Mouse (Mus musculus) CH12.LX (cell line): ENCODE data around the gene Hbq1b. TPM values are rescaled to one million over a fixed set of nuclear protein-coding genes. Genes with fewer than 3 reads are reported as not detected.

Source experiments
- DNase-seq: peaks from one replicate; pipeline ENCODE4 v3.0.0-alpha.2; 2013; ENCODE audit errors: extremely low read depth
- H3K27ac ChIP-seq: 2 replicates; pipeline ENCODE4 v1.5.1; 2012; ENCODE audit warnings: low read depth, mild to moderate bottlenecking, control low read depth, moderate library complexity; ENCODE audit not compliant: insufficient read depth
- H3K27me3 ChIP-seq: replicated peaks from 2 replicates; pipeline ENCODE3; 2012; ENCODE audit warnings: inconsistent platforms
- H3K36me3 ChIP-seq, 2 experiments: replicated peaks in 1 of 2; 2 replicates each; pipeline versions ENCODE3 to v1.6.1; 2012; ENCODE audit warnings: inconsistent platforms in 1 of 2, low read length in 1 of 2, mild to moderate bottlenecking in 1 of 2, mixed read lengths in 1 of 2, moderate library complexity in 1 of 2; ENCODE audit not compliant: control insufficient read depth in 1 of 2, insufficient read depth in 1 of 2
- H3K4me1 ChIP-seq, 2 experiments: 2 replicates each; pipeline ENCODE4 v1.6.1; 2012; ENCODE audit warnings: inconsistent platforms in 1 of 2, moderate library complexity in 1 of 2; ENCODE audit not compliant: insufficient read depth in 2 of 2, control insufficient read depth in 1 of 2
- H3K4me2 ChIP-seq: 2 replicates; pipeline ENCODE4 v1.6.1; 2012; ENCODE audit warnings: low read depth, mild to moderate bottlenecking, control low read depth; ENCODE audit not compliant: poor library complexity, insufficient read depth, severe bottlenecking
- H3K4me3 ChIP-seq, 3 experiments: fragments of 150-350 bp in 1 of 3; sonication (generic) in 1 of 3; replicated peaks in 1 of 3; 2 replicates each; pipeline versions ENCODE3 to v1.5.1; 2011 to 2012; ENCODE audit warnings: low read depth in 2 of 3, low read length in 2 of 3, mild to moderate bottlenecking in 2 of 3, moderate library complexity in 2 of 3, control low read depth in 1 of 3, improper control_type of control experiment in 1 of 3, inconsistent platforms in 1 of 3, mixed read lengths in 1 of 3; ENCODE audit not compliant: poor library complexity in 1 of 3
- H3K79me2 ChIP-seq: replicated peaks from 2 replicates; pipeline ENCODE4 v1.6.1; 2012; ENCODE audit warnings: mild to moderate bottlenecking, moderate library complexity; ENCODE audit not compliant: control insufficient read depth, poor library complexity, insufficient read depth, severe bottlenecking; ENCODE audit errors: extremely low read depth
- H3K9ac ChIP-seq: 2 replicates; pipeline ENCODE4 v1.6.1; 2012; ENCODE audit warnings: low read depth, mild to moderate bottlenecking, control low read depth, moderate library complexity; ENCODE audit not compliant: insufficient read depth
- H3K9me3 ChIP-seq: replicated peaks from 2 replicates; pipeline ENCODE3; 2012; ENCODE audit warnings: low read length, inconsistent platforms, mixed read lengths
- BHLHE40 ChIP-seq: IDR thresholded peaks from 2 replicates; pipeline ENCODE4 v1.6.1; 2011; ENCODE audit warnings: mild to moderate bottlenecking, low read depth, low read length, improper control_type of control experiment
- CHD2 ChIP-seq: IDR thresholded peaks from 2 replicates; pipeline ENCODE4 v1.6.1; 2011; ENCODE audit warnings: low read length, improper control_type of control experiment
- E2F4 ChIP-seq: IDR thresholded peaks from 2 replicates; pipeline ENCODE4 v1.6.1; 2011; ENCODE audit warnings: low read depth, low read length, improper control_type of control experiment; ENCODE audit not compliant: insufficient replicate concordance
- EP300 ChIP-seq: IDR thresholded peaks from 2 replicates; pipeline ENCODE4 v1.6.1; 2011; ENCODE audit warnings: low read length, improper control_type of control experiment
- GABPA ChIP-seq: IDR thresholded peaks from 2 replicates; pipeline ENCODE4 v1.6.1; 2012; ENCODE audit warnings: low read depth, low read length, improper control_type of control experiment, inconsistent platforms; ENCODE audit not compliant: insufficient replicate concordance
- HCFC1 ChIP-seq: IDR thresholded peaks from 2 replicates; pipeline ENCODE4 v1.6.1; 2012; ENCODE audit warnings: low read depth, mild to moderate bottlenecking, inconsistent platforms, low read length, improper control_type of control experiment
- IRF4 ChIP-seq: IDR thresholded peaks from 2 replicates; pipeline ENCODE4 v1.6.1; 2014; ENCODE audit warnings: low read depth, mild to moderate bottlenecking, inconsistent platforms, low read length, improper control_type of control experiment
- JUN ChIP-seq: IDR thresholded peaks from 2 replicates; pipeline ENCODE4 v1.6.1; 2011; ENCODE audit warnings: low read depth, mild to moderate bottlenecking, low read length, improper control_type of control experiment, moderate library complexity; ENCODE audit not compliant: insufficient read depth
- KAT2A ChIP-seq: IDR thresholded peaks from 2 replicates; pipeline ENCODE4 v1.6.1; 2012; ENCODE audit warnings: low read length, improper control_type of control experiment, inconsistent platforms; ENCODE audit not compliant: insufficient replicate concordance
- MXI1 ChIP-seq: IDR thresholded peaks from 2 replicates; pipeline ENCODE4 v1.6.1; 2011; ENCODE audit warnings: mild to moderate bottlenecking, low read depth, low read length, improper control_type of control experiment
- MYC ChIP-seq: IDR thresholded peaks from 2 replicates; pipeline ENCODE4 v1.6.1; 2011; ENCODE audit warnings: low read depth, mild to moderate bottlenecking, improper control_type of control experiment, low read length
- POLR2A ChIP-seq: IDR thresholded peaks from 2 replicates; pipeline ENCODE4 v1.6.1; 2011; ENCODE audit warnings: low read depth, mild to moderate bottlenecking, improper control_type of control experiment, low read length
- POLR2AphosphoS2 ChIP-seq: IDR thresholded peaks from 2 replicates; pipeline ENCODE4 v1.6.1; 2011; ENCODE audit warnings: low read depth, low read length, improper control_type of control experiment
- RAD21 ChIP-seq: IDR thresholded peaks from 2 replicates; pipeline ENCODE4 v1.6.1; 2011; ENCODE audit warnings: low read depth, mild to moderate bottlenecking, low read length, improper control_type of control experiment, moderate library complexity
- RCOR1 ChIP-seq: conservative IDR thresholded peaks from 2 replicates; pipeline ENCODE4 v1.6.1; 2012; ENCODE audit warnings: low read depth, mild to moderate bottlenecking, inconsistent platforms, low read length, improper control_type of control experiment
- SMC3 ChIP-seq: IDR thresholded peaks from 2 replicates; pipeline ENCODE4 v1.6.1; 2011; ENCODE audit warnings: low read depth, low read length, improper control_type of control experiment
- TBP ChIP-seq: conservative IDR thresholded peaks from 2 replicates; pipeline ENCODE4 v1.6.1; 2011; ENCODE audit warnings: low read depth, low read length, improper control_type of control experiment
- TCF12 ChIP-seq: IDR thresholded peaks from 2 replicates; pipeline ENCODE4 v1.6.1; 2014; ENCODE audit warnings: low read depth, mild to moderate bottlenecking, inconsistent platforms, low read length, improper control_type of control experiment
- USF1 ChIP-seq: IDR thresholded peaks from 2 replicates; pipeline ENCODE4 v1.6.1; 2014; ENCODE audit warnings: low read depth, mild to moderate bottlenecking, inconsistent platforms, low read length, improper control_type of control experiment
- USF2 ChIP-seq: conservative IDR thresholded peaks from 2 replicates; pipeline ENCODE4 v1.6.1; 2011; ENCODE audit warnings: low read depth, low read length, improper control_type of control experiment
- ZMIZ1 ChIP-seq: IDR thresholded peaks from 2 replicates; pipeline ENCODE4 v1.6.1; 2012; ENCODE audit warnings: low read depth, mild to moderate bottlenecking, inconsistent platforms, low read length, improper control_type of control experiment
- ZNF384 ChIP-seq: IDR thresholded peaks from 2 replicates; pipeline ENCODE4 v1.6.1; 2012; ENCODE audit warnings: low read depth, low read length, improper control_type of control experiment, inconsistent platforms
- dilution Hi-C: fragments of 300-500 bp; cut with MboI; formaldehyde crosslinking; loops from 2 replicates; pipeline ENCODE4 v1.14.3; 2020; ENCODE audit warnings: low sequenced_read_pairs; ENCODE audit not compliant: extremely low pct_unique_long_range_greater_than_20kb, extremely low pct_ligation_motif_present
- in situ Hi-C: fragments of 300-500 bp; cut with MboI; formaldehyde crosslinking; loops from 3 replicates; pipeline ENCODE4 v1.14.3; 2019; ENCODE audit warnings: low sequenced_read_pairs, low pct_ligation_motif_present, low pct_unique_long_range_greater_than_20kb, mixed read lengths
- polyA plus RNA-seq: library from polyadenylated mRNA; unstranded; fragments of >175 nt; gene quantifications from 2 replicates; pipeline ENCODE4 v1.2.1, GENCODE M21; 2012; ENCODE audit warnings: low read depth; ENCODE audit not compliant: insufficient read length
- total RNA-seq, 2 experiments: library from RNA; depleted of rRNA; stranded (reverse); fragments of 300-350 nt in 1 of 2; fragments of >200 nt in 1 of 2; gene quantifications; 2 replicates each; pipeline ENCODE4 v1.2.3; 2012 to 2014

The Hbq1b gene
- total and polyA plus RNA-seq, 3 experiments, result not detected

DNA sequence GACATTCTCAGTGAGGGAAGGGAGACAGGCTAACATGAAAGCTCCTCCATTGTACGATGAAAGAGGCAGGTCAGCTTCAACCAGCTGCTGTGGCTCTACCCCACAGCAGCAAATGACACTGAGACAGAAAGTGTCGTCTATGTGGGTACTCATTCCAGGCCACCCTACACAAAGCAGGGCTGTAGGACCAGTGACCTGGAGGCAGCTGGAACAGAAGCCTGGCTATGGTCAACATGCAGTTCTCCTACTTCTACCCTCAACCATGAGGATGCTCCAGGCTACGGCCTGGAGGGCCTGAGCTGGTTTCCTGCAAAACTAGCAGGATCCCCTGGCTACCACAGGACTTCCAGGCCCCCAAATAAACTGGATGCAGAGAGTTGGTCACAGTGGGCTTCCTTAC lies 30.2 kb upstream of the Hbq1b start:
- DNase-seq, result no peak
- Histone ChIP-seq H3K36me3 (peaks cover 53 to 90% of the 10 kb centered on the region in 2 experiments), H3K27me3 (no peaks in the 10 kb centered on the region), H3K4me1 (peaks cover 0 to 10% of the 10 kb centered on the region in 2 experiments; a peak in 1 of 4 replicates), H3K9me3 (no peaks in the 10 kb centered on the region), H3K4me2 (no peak overlapping the region), H3K4me3 (no peak overlapping the region), H3K79me2 (no peaks in the 10 kb centered on the region), H3K9ac (no peak overlapping the region), H3K27ac (no peak overlapping the region)
- TF ChIP-seq EP300, result no peak
- TF ChIP-seq JUN, result no peak
- no peak for TF ChIP-seq USF1
- in situ Hi-C loops, result no loop called here
- dilution Hi-C loops, result no loop called here

DNA sequence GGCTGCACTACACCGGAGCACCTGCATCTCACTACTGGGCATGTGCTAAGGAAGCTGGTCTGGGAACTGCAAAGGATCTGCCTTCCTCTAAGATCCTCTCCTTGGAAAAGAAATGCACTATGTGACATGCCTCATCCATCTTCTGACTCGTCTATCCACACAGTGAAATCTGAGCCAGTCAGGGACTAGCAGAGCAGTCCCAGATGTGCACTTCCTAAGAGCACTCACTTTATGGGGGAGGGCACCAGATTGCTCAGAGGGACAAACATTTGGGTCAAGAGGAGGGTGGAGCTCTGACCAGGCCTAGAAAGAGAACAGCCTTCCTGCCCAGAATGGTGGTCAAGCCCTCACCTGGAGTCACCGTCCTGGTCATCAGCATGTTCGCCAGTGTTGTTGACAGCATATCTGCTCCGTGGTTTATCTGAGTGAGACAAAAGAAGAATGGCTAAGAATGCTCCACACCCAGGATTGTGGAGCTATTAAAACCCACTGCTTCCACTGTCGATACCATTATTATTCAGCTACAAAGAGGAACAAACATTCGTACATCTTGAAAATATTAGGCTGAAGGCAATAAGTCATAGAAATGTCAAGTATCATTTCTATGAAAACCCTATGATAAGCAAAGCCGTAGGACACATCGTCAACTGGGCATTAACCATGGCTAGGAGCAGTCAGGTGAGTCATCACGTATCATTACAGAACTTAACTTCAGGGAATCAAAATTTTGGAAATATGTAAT lies 23.9 kb upstream of the Hbq1b start:
- TF ChIP-seq E2F4 (no peak), RCOR1 (no peak), CHD2 (no peak), ZMIZ1 (no peak), HCFC1 (no peak), POLR2A (no peak), ZNF384 (no peak), TCF12 (no peak), RAD21 (no peak), MYC (no peak), BHLHE40 (no peak), SMC3 (no peak), USF2 (no peak), TBP (no peak), MXI1 (no peak), GABPA (no peak), IRF4 (no peak), KAT2A (no peak), POLR2AphosphoS2 (no peak)
- no peaks in the 10 kb centered on the region for H3K9me3 ChIP-seq
- peaks cover 12% of the 10 kb centered on the region for H3K79me2 ChIP-seq
- no peak overlapping the region for H3K4me2 ChIP-seq
- no peaks in the 10 kb centered on the region for H3K27me3 ChIP-seq
- in situ Hi-C loops (no loop called here), dilution Hi-C loops (no loop called here)
- peaks cover 26 to 65% of the 10 kb centered on the region in 2 experiments for H3K36me3 ChIP-seq
- H3K9ac ChIP-seq, result no peak overlapping the region
- no peak overlapping the region for H3K4me3 ChIP-seq
- DNase-seq, result no peak
- peaks cover 5 to 51% of the 10 kb centered on the region in 2 experiments for H3K4me1 ChIP-seq
- no peak overlapping the region for H3K27ac ChIP-seq
